ENCODE assay signal across 7 mouse cellular contexts in genomic region chr12:114542094-114542493, GRCm38 (mm10).
DNase-seq lines count a peak whose midpoint lies in the region; ATAC-seq and TF ChIP-seq lines count a peak whose summit lies in the region.
"Not testable (repeated sequence)": the region's sequence is repeated elsewhere in the genome, so short reads cannot be mapped to it uniquely, and the experiment has no call there.

No protein-coding gene starts in this region.

- not testable (repeated sequence) for H3K9me3 ChIP-seq in ES-E14 (ENCODE audit: control insufficient read depth, insufficient read depth, low read depth, low read length); liver, postnatal 0 days (ENCODE audit: low read length)

- not testable (repeated sequence) for TF ChIP-seq EP300 in liver, postnatal 0 days (IDR thresholded peaks at IDR 0.05; ENCODE audit: low read depth)

- not testable (repeated sequence) for H3K27ac ChIP-seq in ES-E14 (ENCODE audit: insufficient read depth, low read depth, low read length, poor library complexity, severe bottlenecking); liver, postnatal 0 days (ENCODE audit: low read depth)

- not testable (repeated sequence) for ATAC-seq in liver, postnatal 0 days

- in situ Hi-C loops in ES-E14 (cut with MboI; ENCODE audit: low sequenced_read_pairs in 2 of 2, unreplicated experiment in 2 of 2), result loop anchor here in 1 of 2 experiments (5.0 kb wide), 1 partner anchor 50 kb away; no protein-coding TSS in a partner anchor

- 30% methylated on average over 1 of the region's 1 CpGs for WGBS in liver, postnatal 0 days (ENCODE audit: insufficient replicate concordance)

- DNase-seq in B cell, adult 2 months, result peak; percentile 26 to 36
- peak; percentile 21 for DNase-seq in ES-E14 (ENCODE audit: low read depth, low spot score)
- DNase-seq in T-cell, adult 2 months (ENCODE audit: low spot score), result peak; percentile 12
- DNase-seq in liver, postnatal 0 days, result not testable (repeated sequence)
- DNase-seq in splenic B cell, adult 2 months (ENCODE audit: low read depth, low spot score), result peak; percentile 19
- peak; percentile 40 for DNase-seq in thymus, postnatal 14 days
- peak; percentile 36 for DNase-seq in thymus, postnatal 4 days

- H3K4me3 ChIP-seq in ES-E14 (ENCODE audit: insufficient read depth in 1 of 2, low read depth in 1 of 2, low read length in 2 of 2, poor library complexity in 1 of 2, severe bottlenecking in 1 of 2); liver, postnatal 0 days (ENCODE audit: low read depth, low read length): not testable (repeated sequence)

- H3K4me2 ChIP-seq in liver, postnatal 0 days (ENCODE audit: low read depth, low read length), result not testable (repeated sequence)

- 0 out of 2 replicates have a peak, but pooled peaks have one; percentile 14 for TF ChIP-seq CTCF in liver, postnatal 0 days (IDR thresholded peaks at IDR 0.05; ENCODE audit: low read depth)

- H3K4me1 ChIP-seq in ES-E14 (ENCODE audit: control insufficient read depth in 2 of 2, insufficient read depth in 2 of 2, low read length in 2 of 2, poor library complexity in 1 of 2); liver, postnatal 0 days (ENCODE audit: insufficient read depth): not testable (repeated sequence)

- not testable (repeated sequence) for H3K36me3 ChIP-seq in ES-E14 (ENCODE audit: control insufficient read depth, insufficient read depth, low read length, poor library complexity, severe bottlenecking); liver, postnatal 0 days (replicated peaks; ENCODE audit: insufficient read depth, low read length); splenic B cell, adult 2 months (ENCODE audit: control insufficient read depth, insufficient read depth, low read length, poor library complexity, severe bottlenecking)

- H3K9ac ChIP-seq in ES-E14 (ENCODE audit: insufficient read depth, low read depth, low read length, poor library complexity, severe bottlenecking); liver, postnatal 0 days (replicated peaks): not testable (repeated sequence)

- H3K27me3 ChIP-seq in liver, postnatal 0 days (ENCODE audit: insufficient read depth, low read length); splenic B cell, adult 2 months (ENCODE audit: control insufficient read depth, insufficient read depth, low read length, poor library complexity, severe bottlenecking): not testable (repeated sequence)
